Comparison of ENCODE assay signal across 9 mouse cellular contexts in the genomic region with DNA sequence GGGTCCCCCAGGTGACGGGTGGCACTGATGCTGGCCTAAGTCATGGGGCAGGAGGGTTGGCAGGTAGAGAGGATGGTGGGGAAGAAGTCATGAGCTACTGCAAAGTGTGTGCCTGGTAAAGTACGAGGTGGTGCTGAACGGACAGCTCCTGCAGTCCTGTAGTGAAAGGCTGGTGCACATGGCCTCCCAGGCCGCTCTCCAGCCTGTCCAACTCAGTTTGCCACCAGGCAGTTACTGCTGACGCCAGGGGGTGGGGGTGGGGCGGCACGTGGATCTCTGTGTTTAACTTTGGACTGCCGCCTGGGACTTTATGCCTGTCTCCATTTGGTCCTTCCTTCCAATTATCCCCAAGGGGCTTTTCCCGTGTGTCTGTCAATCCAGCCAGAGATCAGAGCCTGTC. TPM values are rescaled to one million over a fixed set of nuclear protein-coding genes. Genes with fewer than 3 reads are reported as not detected.
DNase-seq lines count a peak whose midpoint lies in the region; ATAC-seq and TF ChIP-seq lines count a peak whose summit lies in the region.
"Had no signal": no experiment of that assay in that cellular context is flagged by ENCODE, and none has a peak within 500 bp of the region (broad histone marks: within the 10 kb centered on the region; RNA-seq: fewer than 3 reads in every experiment).

No protein-coding gene starts in this region.

- 10% methylated on average over 9 of the region's 9 CpGs for WGBS in heart, embryonic 10.5 days
- WGBS in heart, embryonic 12.5 days, result 5% methylated on average over 9 of the region's 9 CpGs

- H3K4me2 ChIP-seq in heart, embryonic 12.5 days, result no peak overlapping the region

- peaks cover 8% of the 10 kb centered on the region for H3K4me1 ChIP-seq in heart, embryonic 10.5 days
- peaks cover 6% of the 10 kb centered on the region for H3K4me1 ChIP-seq in heart, embryonic 12.5 days (replicated peaks)
- H3K4me1 ChIP-seq in ES-Bruce4 (ENCODE audit: control insufficient read depth, insufficient read depth, low read length), result peaks cover 2% of the 10 kb centered on the region

- no peak overlapping the region for H3K27ac ChIP-seq in heart, embryonic 10.5 days
- H3K27ac ChIP-seq in heart, embryonic 12.5 days (ENCODE audit: poor library complexity, severe bottlenecking), result no peak overlapping the region
- no peak overlapping the region for H3K27ac ChIP-seq in ES-Bruce4 (ENCODE audit: insufficient read depth, low read length)

- H3K27me3 ChIP-seq in heart, embryonic 10.5 days (ENCODE audit: insufficient read depth, poor library complexity, severe bottlenecking), result peaks cover 15% of the 10 kb centered on the region; the same call in 1 of the 2 replicates
- peaks cover 10% of the 10 kb centered on the region; the same call in 1 of the 2 replicates for H3K27me3 ChIP-seq in heart, embryonic 12.5 days (replicated peaks)
- no peaks in the 10 kb centered on the region for H3K27me3 ChIP-seq in ES-Bruce4 (ENCODE audit: control insufficient read depth, insufficient read depth, low read length, poor library complexity, severe bottlenecking)

- no peak overlapping the region for H3K4me3 ChIP-seq in heart, embryonic 10.5 days
- H3K4me3 ChIP-seq in heart, embryonic 12.5 days, result no peak overlapping the region
- H3K4me3 ChIP-seq in ES-Bruce4 (ENCODE audit: low read depth, low read length), result no peak overlapping the region

- DNase-seq in heart, embryonic 10.5 days (ENCODE audit: low spot score), result peak; percentile 89
- peak; percentile 86 for DNase-seq in embryo, embryonic 10.5 days (ENCODE audit: low spot score)
- peak; percentile 69 for DNase-seq in kidney, adult 9 months
- peak; percentile 76 for DNase-seq in lung, postnatal 36 days
- DNase-seq in thymus, postnatal 4 days, result peak; percentile 76

- TF ChIP-seq CTCF in ES-Bruce4 (IDR thresholded peaks at IDR 0.05; ENCODE audit: low read depth, low read length), result no peak

- no peaks in the 10 kb centered on the region for H3K9me3 ChIP-seq in heart, embryonic 10.5 days
- no peaks in the 10 kb centered on the region for H3K9me3 ChIP-seq in heart, embryonic 12.5 days (replicated peaks)
- no peaks in the 10 kb centered on the region for H3K9me3 ChIP-seq in ES-Bruce4 (replicated peaks; ENCODE audit: control insufficient read depth, insufficient read depth, low read length, poor library complexity, severe bottlenecking)

- H3K36me3 ChIP-seq in heart, embryonic 10.5 days, result no peaks in the 10 kb centered on the region
- H3K36me3 ChIP-seq in heart, embryonic 12.5 days, result no peaks in the 10 kb centered on the region
- H3K36me3 ChIP-seq in ES-Bruce4 (ENCODE audit: control insufficient read depth, insufficient read depth, low read length, poor library complexity, severe bottlenecking), result no peaks in the 10 kb centered on the region

- no peak overlapping the region for H3K9ac ChIP-seq in heart, embryonic 12.5 days
- no peak overlapping the region for H3K9ac ChIP-seq in ES-Bruce4 (ENCODE audit: low read depth, poor library complexity, severe bottlenecking)

- peak; percentile 31; the same call in 1 of the 2 replicates for TF ChIP-seq EP300 in ES-Bruce4 (IDR thresholded peaks at IDR 0.05; ENCODE audit: insufficient read depth, low read depth, low read length)

- no peak for ATAC-seq in heart, embryonic 12.5 days (ENCODE audit: insufficient number of reproducible peaks, low FRiP score)
- ATAC-seq in inflammation-experienced regulatory T-cells, adult 6 months, result no peak

- TF ChIP-seq POLR2A in ES-Bruce4 (IDR thresholded peaks at IDR 0.05; ENCODE audit: insufficient read depth, low read length), result no peak

RNA-seq across cellular contexts. Expression of a gene that starts 5.0 kb away (rescaled TPM):
- polyA plus RNA-seq in heart, embryonic 10.5 days (2016; fragmentation: Nextera tagmentation; extraction: Ambion mirVana), result 0.25 and 0.41 TPM in 2 replicates
- 0.15 and 0.33 TPM in 2 replicates for polyA plus RNA-seq in heart, embryonic 12.5 days (2016; fragmentation: Nextera tagmentation; extraction: Ambion mirVana)
- not detected in 2 replicates for polyA plus RNA-seq in ES-Bruce4 (2011; ENCODE audit: insufficient read depth, insufficient read length, low read depth, missing spikeins)
- polyA plus RNA-seq in inflammation-experienced regulatory T-cells, adult 6 months (2017; shearing (Covaris generic)), result 1 to 10 TPM; 1.0 to 2.0 (median 1.9) TPM

RNA-seq across cellular contexts. Expression of a gene that starts 19.8 kb away (rescaled TPM):
- polyA plus RNA-seq in heart, embryonic 10.5 days (2016; fragmentation: Nextera tagmentation; extraction: Ambion mirVana), result 0.46 TPM in 1 of 2 replicates, not detected in the other
- 0.31 TPM in 1 of 2 replicates, not detected in the other for polyA plus RNA-seq in heart, embryonic 12.5 days (2016; fragmentation: Nextera tagmentation; extraction: Ambion mirVana)
- not detected in 2 replicates for polyA plus RNA-seq in ES-Bruce4 (2011; ENCODE audit: insufficient read depth, insufficient read length, low read depth, missing spikeins)
- polyA plus RNA-seq in inflammation-experienced regulatory T-cells, adult 6 months (2017; shearing (Covaris generic)), result not detected

RNA-seq across cellular contexts. Expression of a gene that starts 31.2 kb away (rescaled TPM):
- not detected in 2 replicates for polyA plus RNA-seq in heart, embryonic 10.5 days (2016; fragmentation: Nextera tagmentation; extraction: Ambion mirVana)
- not detected in 2 replicates for polyA plus RNA-seq in heart, embryonic 12.5 days (2016; fragmentation: Nextera tagmentation; extraction: Ambion mirVana)
- polyA plus RNA-seq in ES-Bruce4 (2011; ENCODE audit: insufficient read depth, insufficient read length, low read depth, missing spikeins), result not detected in 2 replicates
- not detected for polyA plus RNA-seq in inflammation-experienced regulatory T-cells, adult 6 months (2017; shearing (Covaris generic))
- polyA plus RNA-seq: liver, embryonic 16.5 days had no signal

RNA-seq across cellular contexts. Expression of a gene that starts 42.1 kb away (rescaled TPM):
- polyA plus RNA-seq in heart, embryonic 10.5 days (2016; fragmentation: Nextera tagmentation; extraction: Ambion mirVana), result 63.7 and 83.2 TPM in 2 replicates
- polyA plus RNA-seq in heart, embryonic 12.5 days (2016; fragmentation: Nextera tagmentation; extraction: Ambion mirVana), result 55.4 and 56.8 TPM in 2 replicates
- 244 and 277 TPM in 2 replicates for polyA plus RNA-seq in ES-Bruce4 (2011; ENCODE audit: insufficient read depth, insufficient read length, low read depth, missing spikeins)
- 100 to 1,000 TPM; 164 to 225 (median 209) TPM for polyA plus RNA-seq in inflammation-experienced regulatory T-cells, adult 6 months (2017; shearing (Covaris generic))

RNA-seq across cellular contexts. Expression of a gene that starts 49.8 kb away (rescaled TPM):
- 0.10 TPM in 1 of 2 replicates, not detected in the other for polyA plus RNA-seq in heart, embryonic 10.5 days (2016; fragmentation: Nextera tagmentation; extraction: Ambion mirVana)
- not detected in 2 replicates for polyA plus RNA-seq in heart, embryonic 12.5 days (2016; fragmentation: Nextera tagmentation; extraction: Ambion mirVana)
- polyA plus RNA-seq in ES-Bruce4 (2011; ENCODE audit: insufficient read depth, insufficient read length, low read depth, missing spikeins), result not detected in 2 replicates
- polyA plus RNA-seq in inflammation-experienced regulatory T-cells, adult 6 months (2017; shearing (Covaris generic)), result under 1 TPM in 2 of 3 experiments, not detected in 1; 0.46 to 0.78 TPM
- polyA plus RNA-seq: liver, embryonic 16.5 days had no signal
